Mouse (Mus musculus): ENCODE measurements at regions not wholly inside any gene's neighbourhood (a gene's known extent, or its start where the extent isn't known, plus 50 kb on each side); places are given as distances from the start of the nearest gene placed in this dataset.
"Not testable (repeated sequence)": the region's sequence is repeated elsewhere in the genome, so short reads cannot be mapped to it uniquely, and the experiment has no call there.

- Histone ChIP-seq H3K27ac (ENCODE audit: control insufficient read depth, insufficient read depth, low read depth, low read length, poor library complexity) (no peak overlapping the region), H3K4me1 (ENCODE audit: control insufficient read depth, insufficient read depth, low read length) (no peaks in the 10 kb centered on the region), H3K4me3 (replicated peaks; ENCODE audit: control insufficient read depth, low read depth, low read length) (no peak overlapping the region)
- WGBS = 81% methylated on average over 4 of the region's 4 CpGs
- TF ChIP-seq CTCF (IDR thresholded peaks at IDR 0.05; ENCODE audit: control insufficient read depth, insufficient read depth, low read length) (no peak), POLR2A (IDR thresholded peaks at IDR 0.05; ENCODE audit: borderline replicate concordance, control insufficient read depth, low read depth, low read length) (no peak)
Measured at GRCm38 (mm10) chr15:60285321-60285720, 268.9 kb upstream of the 4933412E24Rik start.

GRCm38 (mm10) chr15:60280378-60280777 lies 264.0 kb upstream of the 4933412E24Rik start:
- 70% methylated on average over 2 of the region's 2 CpGs for WGBS
- H3K4me3 ChIP-seq (replicated peaks; ENCODE audit: control insufficient read depth, low read depth, low read length) = no peak overlapping the region
- H3K4me1 ChIP-seq (ENCODE audit: control insufficient read depth, insufficient read depth, low read length) = no peaks in the 10 kb centered on the region
- H3K27ac ChIP-seq (ENCODE audit: control insufficient read depth, insufficient read depth, low read depth, low read length, poor library complexity) = no peak overlapping the region
- TF ChIP-seq POLR2A (IDR thresholded peaks at IDR 0.05; ENCODE audit: borderline replicate concordance, control insufficient read depth, low read depth, low read length) (no peak), CTCF (IDR thresholded peaks at IDR 0.05; ENCODE audit: control insufficient read depth, insufficient read depth, low read length) (no peak)

GRCm38 (mm10) chr15:60253661-60254060 lies 237.2 kb upstream of the 4933412E24Rik start:
- H3K4me3 ChIP-seq (replicated peaks; ENCODE audit: control insufficient read depth, low read depth, low read length); H3K4me1 ChIP-seq (ENCODE audit: control insufficient read depth, insufficient read depth, low read length); H3K27ac ChIP-seq (ENCODE audit: control insufficient read depth, insufficient read depth, low read depth, low read length, poor library complexity): not testable (repeated sequence)

- TF ChIP-seq CTCF (IDR thresholded peaks at IDR 0.05; ENCODE audit: control insufficient read depth, insufficient read depth, low read length) (no peak), POLR2A (IDR thresholded peaks at IDR 0.05; ENCODE audit: borderline replicate concordance, control insufficient read depth, low read depth, low read length) (no peak)
- 74% methylated on average over 4 of the region's 4 CpGs for WGBS
- H3K27ac ChIP-seq (ENCODE audit: control insufficient read depth, insufficient read depth, low read depth, low read length, poor library complexity) = no peak overlapping the region
- H3K4me1 ChIP-seq (ENCODE audit: control insufficient read depth, insufficient read depth, low read length) = no peaks in the 10 kb centered on the region
- H3K4me3 ChIP-seq (replicated peaks; ENCODE audit: control insufficient read depth, low read depth, low read length) = no peak overlapping the region
Measured at GRCm38 (mm10) chr15:60226335-60226938, 210.0 kb upstream of the 4933412E24Rik start.

GRCm38 (mm10) chr15:60195070-60195469 lies 178.7 kb upstream of the 4933412E24Rik start:
- Histone ChIP-seq H3K4me1 (ENCODE audit: control insufficient read depth, insufficient read depth, low read length) (no peaks in the 10 kb centered on the region), H3K27ac (ENCODE audit: control insufficient read depth, insufficient read depth, low read depth, low read length, poor library complexity) (no peak overlapping the region), H3K4me3 (replicated peaks; ENCODE audit: control insufficient read depth, low read depth, low read length) (no peak overlapping the region)
- no peak for TF ChIP-seq CTCF (IDR thresholded peaks at IDR 0.05; ENCODE audit: control insufficient read depth, insufficient read depth, low read length)
- no peak for TF ChIP-seq POLR2A (IDR thresholded peaks at IDR 0.05; ENCODE audit: borderline replicate concordance, control insufficient read depth, low read depth, low read length)

GRCm38 (mm10) chr15:60193157-60193556 lies 176.7 kb upstream of the 4933412E24Rik start:
- 75% methylated on average over 3 of the region's 3 CpGs for WGBS
- no peak overlapping the region for H3K27ac ChIP-seq (ENCODE audit: control insufficient read depth, insufficient read depth, low read depth, low read length, poor library complexity)
- TF ChIP-seq CTCF (IDR thresholded peaks at IDR 0.05; ENCODE audit: control insufficient read depth, insufficient read depth, low read length) (no peak), POLR2A (IDR thresholded peaks at IDR 0.05; ENCODE audit: borderline replicate concordance, control insufficient read depth, low read depth, low read length) (no peak)
- H3K4me1 ChIP-seq (ENCODE audit: control insufficient read depth, insufficient read depth, low read length) = no peaks in the 10 kb centered on the region
- H3K4me3 ChIP-seq (replicated peaks; ENCODE audit: control insufficient read depth, low read depth, low read length) = no peak overlapping the region

- Histone ChIP-seq H3K4me3 (replicated peaks; ENCODE audit: control insufficient read depth, low read depth, low read length) (no peak overlapping the region), H3K4me1 (ENCODE audit: control insufficient read depth, insufficient read depth, low read length) (no peaks in the 10 kb centered on the region), H3K27ac (ENCODE audit: control insufficient read depth, insufficient read depth, low read depth, low read length, poor library complexity) (no peak overlapping the region)
- no peak for TF ChIP-seq POLR2A (IDR thresholded peaks at IDR 0.05; ENCODE audit: borderline replicate concordance, control insufficient read depth, low read depth, low read length)
- TF ChIP-seq CTCF (IDR thresholded peaks at IDR 0.05; ENCODE audit: control insufficient read depth, insufficient read depth, low read length) = no peak
- WGBS = 45% methylated on average over 5 of the region's 5 CpGs
Measured at GRCm38 (mm10) chr15:60187002-60187715, 170.7 kb upstream of the 4933412E24Rik start.

- H3K4me3 ChIP-seq (replicated peaks; ENCODE audit: control insufficient read depth, low read depth, low read length) = no peak overlapping the region
- no peak for TF ChIP-seq CTCF (IDR thresholded peaks at IDR 0.05; ENCODE audit: control insufficient read depth, insufficient read depth, low read length)
- H3K4me1 ChIP-seq (ENCODE audit: control insufficient read depth, insufficient read depth, low read length) = no peaks in the 10 kb centered on the region
- 7% methylated on average over 6 of the region's 6 CpGs for WGBS
- H3K27ac ChIP-seq (ENCODE audit: control insufficient read depth, insufficient read depth, low read depth, low read length, poor library complexity) = no peak overlapping the region
Measured at GRCm38 (mm10) chr15:60141554-60142070, 125.2 kb upstream of the 4933412E24Rik start.

- no peak overlapping the region for H3K27ac ChIP-seq (ENCODE audit: control insufficient read depth, insufficient read depth, low read depth, low read length, poor library complexity)
- H3K4me1 ChIP-seq (ENCODE audit: control insufficient read depth, insufficient read depth, low read length) = no peaks in the 10 kb centered on the region
- no peak overlapping the region for H3K4me3 ChIP-seq (replicated peaks; ENCODE audit: control insufficient read depth, low read depth, low read length)
- WGBS = 64% methylated on average over 2 of the region's 2 CpGs
- TF ChIP-seq POLR2A (IDR thresholded peaks at IDR 0.05; ENCODE audit: borderline replicate concordance, control insufficient read depth, low read depth, low read length) = no peak
- TF ChIP-seq CTCF (IDR thresholded peaks at IDR 0.05; ENCODE audit: control insufficient read depth, insufficient read depth, low read length) = no peak
Measured at GRCm38 (mm10) chr15:60136671-60137070, 120.3 kb upstream of the 4933412E24Rik start.
